Mouse (Mus musculus) midbrain, embryonic 10.5 days (tissue): ENCODE results near the gene Shisal2b. TPM values are rescaled to one million over a fixed set of nuclear protein-coding genes. Genes with fewer than 3 reads are reported as not detected.

ENCODE experiments used
- DNase-seq: peaks from one replicate; pipeline ENCODE4 v3.0.0-alpha.2; 2017; ENCODE audit warnings: low spot score
- H3K27ac ChIP-seq: fragments of 300-500 bp; sonication (generic); replicated peaks from 2 replicates; pipeline ENCODE4 v1.5.1; 2016; ENCODE audit warnings: mild to moderate bottlenecking
- H3K27me3 ChIP-seq: fragments of 300-500 bp; sonication (generic); 2 replicates; pipeline ENCODE4 v1.6.1; 2016; ENCODE audit warnings: low read depth, mild to moderate bottlenecking; ENCODE audit not compliant: poor library complexity, severe bottlenecking
- H3K36me3 ChIP-seq: fragments of 300-500 bp; sonication (generic); 2 replicates; pipeline ENCODE4 v1.6.1; 2016; ENCODE audit warnings: mild to moderate bottlenecking, moderate library complexity
- H3K4me1 ChIP-seq: fragments of 300-500 bp; sonication (generic); 2 replicates; pipeline ENCODE4 v1.6.1; 2016
- H3K4me3 ChIP-seq: fragments of 300-500 bp; sonication (generic); 2 replicates; pipeline ENCODE4 v1.5.1; 2016; ENCODE audit warnings: mild to moderate bottlenecking, moderate library complexity
- H3K9me3 ChIP-seq: fragments of 300-500 bp; sonication (generic); replicated peaks from 2 replicates; pipeline ENCODE4 v1.6.1; 2016; ENCODE audit warnings: mild to moderate bottlenecking
- WGBS: fragments of 180-500 bp; shearing (Covaris S2); methylation state at CpG from one replicate; pipeline ENCODE4 v1.1.7; 2016; 5-methylcytosine and 5-hydroxymethylcytosine counted together
- polyA plus RNA-seq: library from polyadenylated mRNA; unstranded; fragments of >200 nt; fragmentation: Nextera tagmentation; extraction: Ambion mirVana; gene quantifications from 2 replicates; pipeline ENCODE4 v1.2.1, GENCODE M21; 2016

Shisal2b gene
- polyA plus RNA-seq, 1 experiment from 2014 or later = 0.73 TPM

GRCm38 (mm10) chr13:104799566-104800182 is 64.0 kb downstream of the Shisal2b start:
- Histone ChIP-seq H3K27ac (no peak overlapping the region), H3K27me3 (no peaks in the 10 kb centered on the region), H3K4me1 (no peaks in the 10 kb centered on the region), H3K9me3 (no peaks in the 10 kb centered on the region), H3K4me3 (no peak overlapping the region), H3K36me3 (peaks cover 29% of the 10 kb centered on the region)
- DNase-seq = no peak
- 90% methylated on average over 7 of the region's 7 CpGs for WGBS

DNA sequence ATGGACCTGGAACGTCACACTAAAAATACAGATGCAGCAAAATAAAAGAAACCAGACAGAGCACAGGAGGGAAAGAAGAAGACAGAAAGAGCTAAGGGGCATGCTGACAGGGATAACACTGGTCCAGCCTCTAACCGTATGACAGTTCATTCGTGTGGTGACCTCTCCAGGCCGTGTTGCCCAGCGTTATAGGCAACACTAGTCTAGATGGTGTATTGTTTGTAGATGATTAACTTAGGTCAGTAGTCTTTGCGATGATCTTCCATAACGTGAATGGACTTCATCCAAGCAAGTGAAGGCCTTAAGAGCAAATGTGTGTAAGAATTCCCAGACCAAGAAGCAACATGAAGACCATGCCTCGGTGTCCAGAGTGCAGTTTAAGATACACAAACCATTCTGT is 64.6 kb downstream of the Shisal2b start:
- no peaks in the 10 kb centered on the region for H3K9me3 ChIP-seq
- H3K27ac ChIP-seq = no peak overlapping the region
- no peak for DNase-seq
- H3K4me1 ChIP-seq = no peaks in the 10 kb centered on the region
- no peak overlapping the region for H3K4me3 ChIP-seq
- H3K36me3 ChIP-seq = peaks cover 25% of the 10 kb centered on the region
- 95% methylated on average over 8 of the region's 8 CpGs for WGBS
- no peaks in the 10 kb centered on the region for H3K27me3 ChIP-seq

Other genes with a start within 250 kb of the Shisal2b start
- gene Srek1ip1, start 71.4 kb downstream of the Shisal2b start, polyA plus RNA-seq = 20.6 and 22.0 TPM in 2 replicates
- gene Cwc27, start 46.8 kb downstream of the Shisal2b start, polyA plus RNA-seq = 34.1 and 35.5 TPM in 2 replicates
- gene Rgs7bp, start 191.0 kb upstream of the Shisal2b start, polyA plus RNA-seq = 0.57 and 0.92 TPM in 2 replicates
- not detected in 2 replicates for gene 4933425L06Rik, start 218.2 kb upstream of the Shisal2b start, polyA plus RNA-seq